Mouse (Mus musculus): Measurements from ENCODE around the gene Prr11. TPM values are rescaled to one million over a fixed set of nuclear protein-coding genes. Genes with fewer than 3 reads are reported as not detected.
A peak's percentile ranks its signal among the peaks of the same experiment; 100 is the strongest.
"Not testable (repeated sequence)": the region's sequence is repeated elsewhere in the genome, so short reads cannot be mapped to it uniquely, and the experiment has no call there.

Prr11 gene
- polyA plus RNA-seq, 1 experiment from 2014 or later: 12.6 TPM

- H3K27me3 ChIP-seq: no peaks in the 10 kb centered on the region
- peak overlapping the region; percentile 81; the same call in 1 of the 2 replicates for H3K9ac ChIP-seq
- ATAC-seq (ENCODE audit: borderline replicate concordance, extremely low read depth, low FRiP score, low TSS enrichment): no peak
- 55% methylated on average over 2 of the region's 2 CpGs for WGBS
- peaks cover 42% of the 10 kb centered on the region for H3K36me3 ChIP-seq
- peaks cover 29% of the 10 kb centered on the region for H3K4me1 ChIP-seq
- H3K27ac ChIP-seq: peak overlapping the region; percentile 39; the same call in 1 of the 2 replicates
- peak overlapping the region; percentile 90 for H3K4me3 ChIP-seq
- peak overlapping the region; percentile 77 for H3K4me2 ChIP-seq
- no peaks in the 10 kb centered on the region for H3K9me3 ChIP-seq
Observed at GRCm38 (mm10) chr11:87087142-87087541, 21.4 kb downstream of the Prr11 start.

- peaks cover 29% of the 10 kb centered on the region for H3K4me1 ChIP-seq
- peak; percentile 94; the same call in 1 of the 2 replicates for ATAC-seq (ENCODE audit: borderline replicate concordance, extremely low read depth, low FRiP score, low TSS enrichment)
- no peaks in the 10 kb centered on the region for H3K9me3 ChIP-seq
- H3K27me3 ChIP-seq: no peaks in the 10 kb centered on the region
- H3K4me2 ChIP-seq: peak within 1 kb of the TSS; percentile 77
- H3K36me3 ChIP-seq: peaks cover 42% of the 10 kb centered on the region
- H3K4me3 ChIP-seq: peak within 1 kb of the TSS; percentile 90
- WGBS: under 1% methylated on average over 43 of the region's 43 CpGs
- peak within 1 kb of the TSS; percentile 51 for H3K27ac ChIP-seq
- H3K9ac ChIP-seq: peak within 1 kb of the TSS; percentile 81
Observed at GRCm38 (mm10) chr11:87086290-87086984, 22.1 kb downstream of the Prr11 start, which contains the start of gene Smg8. Gene Smg8, minus strand, starts transcription at chr11:87086774.

- H3K4me2 ChIP-seq: peak overlapping the region; percentile 77
- no peak for ATAC-seq (ENCODE audit: borderline replicate concordance, extremely low read depth, low FRiP score, low TSS enrichment)
- peaks cover 42% of the 10 kb centered on the region for H3K36me3 ChIP-seq
- H3K9me3 ChIP-seq: no peaks in the 10 kb centered on the region
- H3K4me1 ChIP-seq: peaks cover 29% of the 10 kb centered on the region
- H3K27me3 ChIP-seq: no peaks in the 10 kb centered on the region
- 85% methylated on average over 13 of the region's 13 CpGs for WGBS
- H3K4me3 ChIP-seq: peak overlapping the region; percentile 90
- H3K9ac ChIP-seq: 0 out of 2 replicates have a peak overlapping the region, but pooled peaks have one; percentile 81
- no peak overlapping the region for H3K27ac ChIP-seq
Observed at GRCm38 (mm10) chr11:87085461-87085860, 23.0 kb downstream of the Prr11 start.

GRCm38 (mm10) chr11:87083712-87084111 lies 24.8 kb downstream of the Prr11 start:
- Histone ChIP-seq H3K4me1 (peaks cover 29% of the 10 kb centered on the region), H3K27ac (no peak overlapping the region), H3K4me3 (no peak overlapping the region), H3K9me3 (no peaks in the 10 kb centered on the region), H3K27me3 (no peaks in the 10 kb centered on the region), H3K9ac (no peak overlapping the region), H3K36me3 (peaks cover 50% of the 10 kb centered on the region), H3K4me2 (no peak overlapping the region)
- ATAC-seq (ENCODE audit: borderline replicate concordance, extremely low read depth, low FRiP score, low TSS enrichment): no peak
- 50% methylated on average over 1 of the region's 1 CpGs for WGBS

- Histone ChIP-seq H3K9ac (peak within 1 kb of the TSS; percentile 62), H3K4me3 (peak within 1 kb of the TSS; percentile 54), H3K27ac (peak within 1 kb of the TSS; percentile 61), H3K27me3 (no peaks in the 10 kb centered on the region), H3K36me3 (peaks cover 23% of the 10 kb centered on the region), H3K4me1 (0 out of 2 replicates have a peak, but pooled peaks cover 6% of the 10 kb centered on the region), H3K4me2 (peak within 1 kb of the TSS; percentile 89), H3K9me3 (no peaks in the 10 kb centered on the region)
- ATAC-seq (ENCODE audit: borderline replicate concordance, extremely low read depth, low FRiP score, low TSS enrichment): peak; percentile 91
- under 1% methylated on average over 43 of the region's 43 CpGs for WGBS
Observed at GRCm38 (mm10) chr11:87073866-87074440, 34.6 kb downstream of the Prr11 start, which contains the start of gene Gdpd1. Gene Gdpd1, minus strand, starts transcription at chr11:87074062.

- H3K9ac ChIP-seq: peak overlapping the region; percentile 62
- H3K27me3 ChIP-seq: no peaks in the 10 kb centered on the region
- H3K27ac ChIP-seq: peak overlapping the region; percentile 61
- ATAC-seq (ENCODE audit: borderline replicate concordance, extremely low read depth, low FRiP score, low TSS enrichment): peak; percentile 58
- H3K4me1 ChIP-seq: 0 out of 2 replicates have a peak, but pooled peaks cover 6% of the 10 kb centered on the region
- under 1% methylated on average over 24 of the region's 24 CpGs for whole genome bisulfite sequencing
- H3K9me3 ChIP-seq: no peaks in the 10 kb centered on the region
- peak overlapping the region; percentile 54 for H3K4me3 ChIP-seq
- peaks cover 19% of the 10 kb centered on the region for H3K36me3 ChIP-seq
- H3K4me2 ChIP-seq: peak overlapping the region; percentile 89
Observed at GRCm38 (mm10) chr11:87073343-87073865, 35.1 kb downstream of the Prr11 start.

GRCm38 (mm10) chr11:87062087-87062486 lies 46.4 kb downstream of the Prr11 start:
- Histone ChIP-seq H3K9me3 (no peaks in the 10 kb centered on the region), H3K4me3 (no peak overlapping the region), H3K9ac (no peak overlapping the region), H3K4me1 (no peaks in the 10 kb centered on the region), H3K4me2 (no peak overlapping the region), H3K27me3 (no peaks in the 10 kb centered on the region), H3K36me3 (0 out of 2 replicates have a peak, but pooled peaks cover 4% of the 10 kb centered on the region), H3K27ac (no peak overlapping the region)
- ATAC-seq (ENCODE audit: borderline replicate concordance, extremely low read depth, low FRiP score, low TSS enrichment): no peak
- 53% methylated on average over 3 of the region's 3 CpGs for WGBS

- H3K4me3 ChIP-seq: no peak overlapping the region
- no peaks in the 10 kb centered on the region for H3K9me3 ChIP-seq
- no peak overlapping the region for H3K9ac ChIP-seq
- H3K4me1 ChIP-seq: no peaks in the 10 kb centered on the region
- H3K36me3 ChIP-seq: peaks cover 4% of the 10 kb centered on the region; the same call in 1 of the 2 replicates
- no peaks in the 10 kb centered on the region for H3K27me3 ChIP-seq
- no peak overlapping the region for H3K4me2 ChIP-seq
- H3K27ac ChIP-seq: no peak overlapping the region
- ATAC-seq (ENCODE audit: borderline replicate concordance, extremely low read depth, low FRiP score, low TSS enrichment): no peak
- WGBS: 89% methylated on average over 2 of the region's 2 CpGs
Observed at GRCm38 (mm10) chr11:87060410-87060809, 48.1 kb downstream of the Prr11 start.

GRCm38 (mm10) chr11:87056286-87056685 lies 52.2 kb downstream of the Prr11 start:
- H3K27ac ChIP-seq: no peak overlapping the region
- no peaks in the 10 kb centered on the region for H3K27me3 ChIP-seq
- ATAC-seq (ENCODE audit: borderline replicate concordance, extremely low read depth, low FRiP score, low TSS enrichment): no peak
- H3K36me3 ChIP-seq: peaks cover 4% of the 10 kb centered on the region; the same call in 1 of the 2 replicates
- no peak overlapping the region for H3K4me2 ChIP-seq
- H3K9me3 ChIP-seq: no peaks in the 10 kb centered on the region
- 77% methylated on average over 6 of the region's 6 CpGs for WGBS
- no peak overlapping the region for H3K9ac ChIP-seq
- H3K4me1 ChIP-seq: no peaks in the 10 kb centered on the region
- H3K4me3 ChIP-seq: no peak overlapping the region

GRCm38 (mm10) chr11:87048900-87049299 lies 59.6 kb downstream of the Prr11 start:
- ATAC-seq (ENCODE audit: borderline replicate concordance, extremely low read depth, low FRiP score, low TSS enrichment); H3K9me3 ChIP-seq; H3K36me3 ChIP-seq; H3K9ac ChIP-seq; H3K4me3 ChIP-seq; H3K4me2 ChIP-seq; H3K27me3 ChIP-seq; H3K27ac ChIP-seq; H3K4me1 ChIP-seq: not testable (repeated sequence)
- 91% methylated on average over 7 of the region's 7 CpGs for WGBS

- no peak overlapping the region for H3K4me2 ChIP-seq
- H3K27me3 ChIP-seq: no peaks in the 10 kb centered on the region
- 81% methylated on average over 5 of the region's 5 CpGs for whole genome bisulfite sequencing
- no peaks in the 10 kb centered on the region for H3K9me3 ChIP-seq
- no peak overlapping the region for H3K27ac ChIP-seq
- peaks cover 6% of the 10 kb centered on the region for H3K36me3 ChIP-seq
- no peak overlapping the region for H3K4me3 ChIP-seq
- ATAC-seq (ENCODE audit: borderline replicate concordance, extremely low read depth, low FRiP score, low TSS enrichment): no peak
- no peak overlapping the region for H3K9ac ChIP-seq
- H3K4me1 ChIP-seq: no peaks in the 10 kb centered on the region
Observed at GRCm38 (mm10) chr11:87046968-87047367, 61.5 kb downstream of the Prr11 start.

GRCm38 (mm10) chr11:87043052-87043451 lies 65.5 kb downstream of the Prr11 start:
- WGBS: 78% methylated on average over 3 of the region's 3 CpGs
- Histone ChIP-seq H3K27ac (no peak overlapping the region), H3K4me2 (no peak overlapping the region), H3K27me3 (no peaks in the 10 kb centered on the region), H3K36me3 (peaks cover 6% of the 10 kb centered on the region), H3K9me3 (no peaks in the 10 kb centered on the region), H3K4me3 (no peak overlapping the region), H3K9ac (no peak overlapping the region), H3K4me1 (no peaks in the 10 kb centered on the region; the same call in 1 of the 2 replicates)
- ATAC-seq (ENCODE audit: borderline replicate concordance, extremely low read depth, low FRiP score, low TSS enrichment): no peak

Measured in lung, embryonic 15.5 days (tissue).